Mouse (Mus musculus): ENCODE measurements around the gene Macf1. TPM values are rescaled to one million over a fixed set of nuclear protein-coding genes. Genes with fewer than 3 reads are reported as not detected.

Macf1 gene
- polyA plus RNA-seq, 1 experiment, result 88.5 TPM

DNA sequence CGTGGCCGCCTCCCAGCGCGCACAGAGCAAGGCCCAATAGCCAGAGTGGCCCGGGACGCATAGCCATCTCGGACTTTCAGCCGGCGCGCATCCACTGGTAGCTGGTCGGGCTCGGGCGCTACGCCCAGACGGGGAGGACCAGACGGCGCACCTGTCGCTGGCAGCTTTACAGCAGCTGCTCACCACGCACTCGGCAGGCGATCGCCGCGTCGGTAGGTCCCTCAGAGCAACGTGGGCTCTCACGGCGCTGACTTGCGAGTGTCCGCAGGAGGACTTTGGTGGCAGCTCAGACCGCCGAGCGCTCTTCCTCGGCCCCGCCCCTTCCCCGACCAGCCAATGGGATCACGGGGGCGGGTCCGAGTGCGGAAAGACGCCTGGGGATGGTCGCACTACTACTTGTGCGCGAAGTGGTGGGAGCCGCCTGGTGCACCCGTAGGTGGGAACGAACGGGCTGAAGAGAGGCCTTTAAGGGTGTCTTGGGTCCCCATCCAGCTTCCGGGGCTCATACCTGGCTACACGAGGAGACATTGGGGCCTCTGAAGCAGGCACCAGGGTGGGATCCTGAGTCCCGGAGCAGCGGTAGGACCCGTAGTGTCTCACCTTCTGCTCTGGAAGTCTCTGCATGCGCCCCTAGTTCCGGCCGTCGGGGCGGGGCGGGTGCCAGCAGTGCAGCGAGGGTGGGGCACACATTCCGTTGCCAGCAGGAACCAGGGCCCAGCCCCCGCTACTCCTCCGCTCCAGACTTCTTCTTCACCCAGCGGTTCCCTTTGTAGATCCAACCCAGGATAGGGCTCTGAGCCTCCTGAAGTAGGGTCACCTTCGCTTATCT is 341.3 kb downstream of the Macf1 start, which contains the start of gene Bmp8a:
Bmp8a (minus strand) TSS at position 611 of the 829 bp plus-strand sequence.
- Histone ChIP-seq H3ac (ENCODE audit: control insufficient read depth, insufficient read length) (no peak within 1 kb of the TSS), H3K79me2 (ENCODE audit: control insufficient read depth, insufficient read depth) (no peaks in the 10 kb centered on the region), H3K4me2 (ENCODE audit: low read depth) (peak within 1 kb of the TSS; percentile 79), H3K36me3 (ENCODE audit: control insufficient read depth, insufficient read depth) (no peaks in the 10 kb centered on the region), H3K27me3 (ENCODE audit: control insufficient read depth, insufficient read depth, insufficient read length) (peaks cover 14% of the 10 kb centered on the region), H3K4me3 (peak within 1 kb of the TSS; percentile 12)
- TF ChIP-seq E2F4 (IDR thresholded peaks at IDR 0.05; ENCODE audit: insufficient read depth), result no peak
- TF ChIP-seq REST (IDR thresholded peaks at IDR 0.05; ENCODE audit: insufficient read depth, insufficient read length), result no peak
- no peak for TF ChIP-seq SRF (IDR thresholded peaks at IDR 0.05; ENCODE audit: control insufficient read depth, insufficient read length, low read depth)
- peak in 2 of 3 experiments; percentile 97 to 98 for TF ChIP-seq MYOG (IDR thresholded peaks at IDR 0.05; ENCODE audit: control insufficient read depth in 1 of 3, insufficient read depth in 1 of 3, insufficient read length in 2 of 3, low read depth in 2 of 3)
- TF ChIP-seq CEBPB (IDR thresholded peaks at IDR 0.05; ENCODE audit: insufficient read depth, poor library complexity, severe bottlenecking), result no peak
- TF ChIP-seq TCF12 (IDR thresholded peaks at IDR 0.05; ENCODE audit: insufficient read depth, poor library complexity, severe bottlenecking), result peak; percentile 12
- TF ChIP-seq POLR2A (IDR thresholded peaks at IDR 0.05; ENCODE audit: insufficient read length, low read depth), result peak; percentile 16
- peak in 2 of 3 experiments; percentile 96 to 97 for TF ChIP-seq MYOD1 (IDR thresholded peaks at IDR 0.05; ENCODE audit: control insufficient read depth in 1 of 3, insufficient read length in 2 of 3, low read depth in 2 of 3)
- TF ChIP-seq TCF3 (IDR thresholded peaks at IDR 0.05; ENCODE audit: insufficient read length, low read depth), result peak; percentile 65
- TF ChIP-seq USF1 (IDR thresholded peaks at IDR 0.05; ENCODE audit: low read depth), result no peak
- no peak for TF ChIP-seq MAX (IDR thresholded peaks at IDR 0.05; ENCODE audit: low read depth)
- no peak for TF ChIP-seq POLR2AphosphoS2 (IDR thresholded peaks at IDR 0.05; ENCODE audit: insufficient read length, low read depth)

DNA sequence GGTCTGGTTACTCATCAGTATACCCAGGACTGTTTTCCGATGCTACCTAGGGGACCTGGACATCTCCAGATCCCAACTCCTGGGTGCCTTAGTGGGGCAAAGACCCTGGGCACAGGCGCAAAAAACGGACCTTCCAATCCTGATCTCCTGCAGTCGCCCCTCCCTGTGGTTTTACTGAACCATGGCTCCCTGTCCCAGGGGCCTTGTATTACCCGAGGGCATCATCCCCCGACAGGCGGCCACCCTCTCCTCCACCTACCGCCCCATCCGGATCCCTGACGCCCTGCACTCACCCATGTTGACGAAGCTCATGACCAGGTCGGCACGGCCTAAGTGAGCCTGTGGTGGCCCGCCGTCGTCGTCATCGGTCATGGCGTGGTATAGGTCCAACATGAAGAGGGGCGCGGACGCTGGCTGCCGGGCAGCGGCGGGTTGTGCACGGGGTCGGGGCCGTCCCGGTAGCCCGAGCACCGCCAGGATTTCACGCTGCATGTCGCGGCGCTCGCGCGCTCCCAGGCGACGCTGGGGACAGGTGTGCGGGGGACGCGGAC is 342.0 kb downstream of the Macf1 start:
- peak overlapping the region; percentile 12 for H3K4me3 ChIP-seq
- peaks cover 14% of the 10 kb centered on the region for H3K27me3 ChIP-seq (ENCODE audit: control insufficient read depth, insufficient read depth, insufficient read length)

DNA sequence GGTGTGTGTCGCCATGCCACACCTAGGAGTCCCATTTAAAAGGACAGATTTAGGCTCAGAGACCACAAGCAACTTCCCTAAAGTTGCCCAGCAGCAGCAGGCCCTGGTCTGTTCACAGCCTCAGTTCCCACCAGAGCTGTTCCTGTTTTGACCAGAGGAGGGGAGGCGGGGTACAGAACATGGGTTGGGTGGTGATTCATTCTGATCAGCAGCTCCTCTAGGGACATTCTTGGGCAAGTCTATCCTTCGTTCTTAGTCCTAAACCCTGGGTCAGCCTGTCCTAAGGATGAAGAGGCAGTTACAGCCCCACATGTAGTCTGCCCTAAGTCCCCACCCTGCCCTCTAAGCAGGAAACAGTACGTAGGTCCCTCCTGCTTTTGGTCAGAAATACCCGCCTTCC is 343.9 kb downstream of the Macf1 start:
- TF ChIP-seq CEBPB (IDR thresholded peaks at IDR 0.05; ENCODE audit: insufficient read depth, poor library complexity, severe bottlenecking) (no peak), SRF (IDR thresholded peaks at IDR 0.05; ENCODE audit: control insufficient read depth, insufficient read length, low read depth) (no peak), E2F4 (IDR thresholded peaks at IDR 0.05; ENCODE audit: insufficient read depth) (no peak), MAX (IDR thresholded peaks at IDR 0.05; ENCODE audit: low read depth) (no peak), MYOG (IDR thresholded peaks at IDR 0.05; ENCODE audit: control insufficient read depth in 1 of 3, insufficient read depth in 1 of 3, insufficient read length in 2 of 3, low read depth in 2 of 3) (no peak), POLR2A (IDR thresholded peaks at IDR 0.05; ENCODE audit: insufficient read length, low read depth) (no peak), TCF12 (IDR thresholded peaks at IDR 0.05; ENCODE audit: insufficient read depth, poor library complexity, severe bottlenecking) (no peak), POLR2AphosphoS2 (IDR thresholded peaks at IDR 0.05; ENCODE audit: insufficient read length, low read depth) (no peak), MYOD1 (IDR thresholded peaks at IDR 0.05; ENCODE audit: control insufficient read depth in 1 of 3, insufficient read length in 2 of 3, low read depth in 2 of 3) (no peak), REST (IDR thresholded peaks at IDR 0.05; ENCODE audit: insufficient read depth, insufficient read length) (no peak), USF1 (IDR thresholded peaks at IDR 0.05; ENCODE audit: low read depth) (no peak), TCF3 (IDR thresholded peaks at IDR 0.05; ENCODE audit: insufficient read length, low read depth) (no peak)
- Histone ChIP-seq H3K4me2 (ENCODE audit: low read depth) (no peak overlapping the region), H3K79me2 (ENCODE audit: control insufficient read depth, insufficient read depth) (no peaks in the 10 kb centered on the region), H3ac (ENCODE audit: control insufficient read depth, insufficient read length) (no peak overlapping the region), H3K27me3 (ENCODE audit: control insufficient read depth, insufficient read depth, insufficient read length) (peaks cover 14% of the 10 kb centered on the region), H3K36me3 (ENCODE audit: control insufficient read depth, insufficient read depth) (no peaks in the 10 kb centered on the region), H3K4me3 (no peak overlapping the region)

More for the DNA sequence above, 342.0 kb downstream of the Macf1 start:
- TF ChIP-seq TCF12 (IDR thresholded peaks at IDR 0.05; ENCODE audit: insufficient read depth, poor library complexity, severe bottlenecking), result no peak
- TF ChIP-seq MAX (IDR thresholded peaks at IDR 0.05; ENCODE audit: low read depth), result no peak
- no peak for TF ChIP-seq REST (IDR thresholded peaks at IDR 0.05; ENCODE audit: insufficient read depth, insufficient read length)
- TF ChIP-seq E2F4 (IDR thresholded peaks at IDR 0.05; ENCODE audit: insufficient read depth), result no peak
- Histone ChIP-seq H3K4me2 (ENCODE audit: low read depth) (peak overlapping the region; percentile 79), H3ac (ENCODE audit: control insufficient read depth, insufficient read length) (no peak overlapping the region), H3K36me3 (ENCODE audit: control insufficient read depth, insufficient read depth) (no peaks in the 10 kb centered on the region), H3K79me2 (ENCODE audit: control insufficient read depth, insufficient read depth) (no peaks in the 10 kb centered on the region)

DNA sequence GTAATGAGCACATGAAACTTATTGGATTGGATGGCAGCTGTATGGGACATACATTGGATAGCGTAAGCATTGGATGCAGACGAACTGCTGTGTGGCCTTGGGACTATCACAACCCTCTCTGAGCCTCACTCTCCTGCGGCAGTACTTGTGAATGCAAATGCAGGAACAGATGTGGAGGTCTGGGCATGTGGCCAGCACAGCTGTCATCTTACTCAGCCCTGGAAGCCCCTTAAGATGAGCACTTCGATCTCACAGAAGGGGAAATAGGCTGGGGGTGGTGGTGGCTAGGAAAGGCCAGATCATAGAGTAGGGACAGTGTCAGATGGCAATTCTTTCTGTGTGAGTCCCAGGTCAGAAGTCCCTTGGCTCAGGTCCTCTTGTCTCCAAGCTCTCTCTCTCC is 346.5 kb downstream of the Macf1 start:
- Histone ChIP-seq H3ac (ENCODE audit: control insufficient read depth, insufficient read length) (no peak overlapping the region), H3K79me2 (ENCODE audit: control insufficient read depth, insufficient read depth) (no peaks in the 10 kb centered on the region), H3K36me3 (ENCODE audit: control insufficient read depth, insufficient read depth) (no peaks in the 10 kb centered on the region), H3K4me2 (ENCODE audit: low read depth) (no peak overlapping the region), H3K27me3 (ENCODE audit: control insufficient read depth, insufficient read depth, insufficient read length) (peaks cover 14% of the 10 kb centered on the region), H3K4me3 (no peak overlapping the region)
- TF ChIP-seq TCF12 (IDR thresholded peaks at IDR 0.05; ENCODE audit: insufficient read depth, poor library complexity, severe bottlenecking) (no peak), MYOD1 (IDR thresholded peaks at IDR 0.05; ENCODE audit: control insufficient read depth in 1 of 3, insufficient read length in 2 of 3, low read depth in 2 of 3) (peak in 1 of 3 experiments; percentile 11)
